Mouse (Mus musculus): ENCODE measurements around the gene Trem2. TPM values are rescaled to one million over a fixed set of nuclear protein-coding genes. Genes with fewer than 3 reads are reported as not detected.

Trem2 gene
- 28.7 TPM for polyA plus RNA-seq (2015; fragmentation: Illumina TruSeq; extraction: RNeasy Lipid Tissue Mini Kit (QIAGEN cat#74804); ENCODE audit: low read depth, low replicate concordance)

DNA sequence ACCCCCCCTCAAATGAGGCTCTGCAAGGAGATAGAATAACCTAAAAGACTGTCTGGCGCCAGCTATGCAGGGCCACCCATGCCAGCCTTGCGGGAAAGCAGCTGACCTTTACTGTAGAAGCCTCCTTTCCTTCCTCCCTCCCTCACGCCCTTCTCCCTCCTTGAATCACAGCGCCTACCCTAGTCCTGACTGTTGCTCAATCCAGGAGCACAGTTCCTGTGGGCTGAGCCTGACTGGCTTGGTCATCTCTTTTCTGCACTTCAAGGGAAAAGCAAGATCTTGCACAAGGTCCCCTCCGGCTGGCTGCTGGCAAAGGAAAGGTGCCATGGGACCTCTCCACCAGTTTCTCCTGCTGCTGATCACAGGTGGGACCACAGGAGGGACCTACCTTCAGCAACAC lies at the start of gene Trem2:
TSS of gene Trem2 (plus strand) at position 171 of the 400 bp plus-strand sequence.

DNA sequence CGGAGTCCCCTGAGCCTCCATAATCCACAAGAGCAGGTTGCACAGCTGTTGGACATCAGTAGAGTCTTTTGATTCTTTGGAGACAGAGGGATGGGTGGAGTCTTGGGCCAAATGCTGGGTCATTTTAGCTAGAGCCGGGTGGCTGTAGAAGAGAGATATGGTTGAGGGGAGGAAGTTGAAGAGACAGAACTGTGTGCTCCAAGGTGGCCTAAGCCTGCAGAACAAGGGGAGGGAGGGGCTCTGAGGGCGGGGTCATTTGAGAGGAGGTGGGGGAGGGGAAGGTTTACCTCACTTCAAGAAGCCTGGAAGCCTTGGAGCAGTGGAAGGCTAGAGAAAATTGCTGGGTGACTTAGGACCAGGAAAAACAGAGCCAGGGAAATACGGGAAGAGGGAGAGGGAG lies 47.0 kb upstream of the Trem2 start, which contains the start of gene Treml2:
TSS of gene Treml2 (plus strand) at position 296 of the 400 bp plus-strand sequence.

DNA sequence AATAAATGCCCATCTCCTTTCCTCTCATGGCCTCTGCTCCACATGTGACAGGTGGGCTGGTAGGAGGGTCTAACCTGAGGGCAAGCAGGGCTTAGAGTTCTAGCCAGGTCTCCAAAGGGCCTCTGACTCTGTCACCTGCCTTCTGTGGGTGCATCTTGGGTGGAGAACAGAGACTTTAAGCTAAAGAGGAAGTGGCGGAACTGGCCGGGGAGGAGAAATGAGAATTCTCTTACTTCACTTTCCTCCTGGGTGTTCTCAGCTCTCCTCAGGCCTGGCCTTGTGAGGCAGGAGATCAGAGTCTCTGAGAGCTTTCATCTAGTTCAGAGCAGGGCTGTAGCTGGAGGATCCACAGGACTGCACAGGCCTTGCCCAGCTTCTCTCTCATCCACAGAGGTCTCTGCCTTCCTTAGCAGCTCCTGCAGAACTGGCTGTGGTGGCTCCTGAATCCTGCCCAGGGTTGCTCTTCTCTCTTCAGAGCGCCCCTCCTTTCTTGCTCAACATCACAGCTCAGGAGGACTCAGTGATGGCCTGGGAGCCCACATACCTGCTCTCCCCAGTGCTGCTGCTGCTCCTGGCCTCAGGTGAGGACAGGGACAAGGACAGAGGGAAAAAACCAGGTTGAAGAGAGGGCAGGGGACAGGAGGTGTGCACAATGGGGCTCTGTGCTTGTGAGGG lies 30.2 kb upstream of the Trem2 start, which contains the start of gene B430306N03Rik:
TSS of gene B430306N03Rik (plus strand) at position 237 of the 675 bp plus-strand sequence.

DNA sequence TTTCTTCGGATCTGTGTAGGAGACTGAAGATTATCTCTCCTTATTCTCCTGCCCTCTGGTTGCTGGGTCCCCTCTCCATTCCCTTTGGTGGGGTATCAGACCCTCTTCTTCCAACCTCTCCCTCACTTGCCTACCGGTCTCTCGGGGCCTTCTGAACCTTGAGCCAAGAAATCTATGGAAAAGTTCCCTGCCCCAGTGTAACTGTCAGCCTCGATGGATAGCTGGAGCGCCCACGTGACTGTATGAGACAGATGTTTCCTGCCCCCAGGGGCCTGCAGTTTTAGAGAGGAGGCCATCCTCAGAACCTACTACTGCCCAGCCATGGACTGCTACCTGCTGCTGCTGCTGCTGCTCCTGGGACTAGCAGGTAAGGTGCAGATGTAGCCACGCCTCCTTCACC lies 13.4 kb downstream of the Trem2 start, which contains the start of gene Treml1:
TSS of gene Treml1 (plus strand) at position 301 of the 400 bp plus-strand sequence.

Other genes starting within 250 kb of the Trem2 start
- not detected for gene 9830107B12Rik, start 200.1 kb upstream of the Trem2 start, polyA plus RNA-seq (2015; fragmentation: Illumina TruSeq; extraction: RNeasy Lipid Tissue Mini Kit (QIAGEN cat#74804); ENCODE audit: low read depth, low replicate concordance)
- gene A530064D06Rik, start 179.1 kb upstream of the Trem2 start, polyA plus RNA-seq (2015; fragmentation: Illumina TruSeq; extraction: RNeasy Lipid Tissue Mini Kit (QIAGEN cat#74804); ENCODE audit: low read depth, low replicate concordance) = not detected
- not detected for gene Trem1, start 113.6 kb upstream of the Trem2 start, polyA plus RNA-seq (2015; fragmentation: Illumina TruSeq; extraction: RNeasy Lipid Tissue Mini Kit (QIAGEN cat#74804); ENCODE audit: low read depth, low replicate concordance)
- gene Trem3, start 98.6 kb upstream of the Trem2 start, polyA plus RNA-seq (2015; fragmentation: Illumina TruSeq; extraction: RNeasy Lipid Tissue Mini Kit (QIAGEN cat#74804); ENCODE audit: low read depth, low replicate concordance) = not detected
- not detected for gene Treml4, start 82.1 kb upstream of the Trem2 start, polyA plus RNA-seq (2015; fragmentation: Illumina TruSeq; extraction: RNeasy Lipid Tissue Mini Kit (QIAGEN cat#74804); ENCODE audit: low read depth, low replicate concordance)
- gene Treml2, start 46.9 kb upstream of the Trem2 start, polyA plus RNA-seq (2015; fragmentation: Illumina TruSeq; extraction: RNeasy Lipid Tissue Mini Kit (QIAGEN cat#74804); ENCODE audit: low read depth, low replicate concordance) = 0.45 TPM
- not detected for gene B430306N03Rik, start 30.3 kb upstream of the Trem2 start, polyA plus RNA-seq (2015; fragmentation: Illumina TruSeq; extraction: RNeasy Lipid Tissue Mini Kit (QIAGEN cat#74804); ENCODE audit: low read depth, low replicate concordance)
- gene Treml1, start 13.5 kb downstream of the Trem2 start, polyA plus RNA-seq (2015; fragmentation: Illumina TruSeq; extraction: RNeasy Lipid Tissue Mini Kit (QIAGEN cat#74804); ENCODE audit: low read depth, low replicate concordance) = not detected
- 20.1 TPM for gene Nfya, start 63.5 kb downstream of the Trem2 start, polyA plus RNA-seq (2015; fragmentation: Illumina TruSeq; extraction: RNeasy Lipid Tissue Mini Kit (QIAGEN cat#74804); ENCODE audit: low read depth, low replicate concordance)
- gene Oard1, start 63.6 kb downstream of the Trem2 start, polyA plus RNA-seq (2015; fragmentation: Illumina TruSeq; extraction: RNeasy Lipid Tissue Mini Kit (QIAGEN cat#74804); ENCODE audit: low read depth, low replicate concordance) = 23.2 TPM
- gene Apobec2, start 86.5 kb downstream of the Trem2 start, polyA plus RNA-seq (2015; fragmentation: Illumina TruSeq; extraction: RNeasy Lipid Tissue Mini Kit (QIAGEN cat#74804); ENCODE audit: low read depth, low replicate concordance) = not detected
- gene Tspo2, start 105.1 kb downstream of the Trem2 start, polyA plus RNA-seq (2015; fragmentation: Illumina TruSeq; extraction: RNeasy Lipid Tissue Mini Kit (QIAGEN cat#74804); ENCODE audit: low read depth, low replicate concordance) = not detected
- gene Unc5cl, start 108.5 kb downstream of the Trem2 start, polyA plus RNA-seq (2015; fragmentation: Illumina TruSeq; extraction: RNeasy Lipid Tissue Mini Kit (QIAGEN cat#74804); ENCODE audit: low read depth, low replicate concordance) = 0.39 TPM